Mouse (Mus musculus) kidney, postnatal 36 days (tissue): Measurements from ENCODE around the gene Rpl3l.
A peak's percentile ranks its signal among the peaks of the same experiment; 100 is the strongest.
"Not testable (repeated sequence)": the region's sequence is repeated elsewhere in the genome, so short reads cannot be mapped to it uniquely, and the experiment has no call there.

Experiments used
- DNase-seq, 2 experiments: peaks; one replicate each; pipeline ENCODE4 v3.0.0; 2021 to 2022; ENCODE audit warnings: mixed read lengths in 2 of 2

The Rpl3l gene

GRCm38 (mm10) chr17:24719494-24720222 is 8.0 kb upstream of the Rpl3l start:
- DNase-seq, result peak; percentile 99

- not testable (repeated sequence) for DNase-seq
Observed at GRCm38 (mm10) chr17:24720616-24721015, 7.0 kb upstream of the Rpl3l start.

- not testable (repeated sequence) for DNase-seq
Observed at GRCm38 (mm10) chr17:24721383-24721955, 6.2 kb upstream of the Rpl3l start.

- DNase-seq, result peak in 1 of 2 experiments; percentile 39
Observed at GRCm38 (mm10) chr17:24722220-24722924, 5.2 kb upstream of the Rpl3l start.

GRCm38 (mm10) chr17:24723122-24723880 is 4.3 kb upstream of the Rpl3l start:
- no peak for DNase-seq

GRCm38 (mm10) chr17:24723881-24724180 is 3.8 kb upstream of the Rpl3l start:
- DNase-seq, result peak in 1 of 2 experiments; percentile 37

- DNase-seq, result peak; percentile 97 to 99
Observed at GRCm38 (mm10) chr17:24724184-24724583, 3.4 kb upstream of the Rpl3l start, which contains the start of gene Ndufb10. Ndufb10 (minus strand) TSS chr17:24724478.

- no peak for DNase-seq
Observed at GRCm38 (mm10) chr17:24725637-24726390, 1.8 kb upstream of the Rpl3l start.

- no peak for DNase-seq
Observed at GRCm38 (mm10) chr17:24728184-24728583, 564 bp downstream of the Rpl3l start.

- no peak for DNase-seq
Observed at GRCm38 (mm10) chr17:24729067-24729466, 1.4 kb downstream of the Rpl3l start.

- DNase-seq, result no peak
Observed at GRCm38 (mm10) chr17:24730787-24731186, 3.2 kb downstream of the Rpl3l start.

GRCm38 (mm10) chr17:24732233-24732935 is 4.8 kb downstream of the Rpl3l start:
- DNase-seq, result peak in 1 of 2 experiments; percentile 56

- DNase-seq, result no peak
Observed at GRCm38 (mm10) chr17:24733434-24734050, 5.9 kb downstream of the Rpl3l start.

- DNase-seq, result no peak
Observed at GRCm38 (mm10) chr17:24734513-24734912, 6.9 kb downstream of the Rpl3l start.

- no peak for DNase-seq
Observed at GRCm38 (mm10) chr17:24735446-24735845, 7.8 kb downstream of the Rpl3l start.

- peak; percentile 98 to 99 for DNase-seq
Observed at GRCm38 (mm10) chr17:24736330-24737051, 8.9 kb downstream of the Rpl3l start, which contains the start of gene Msrb1. Msrb1 (plus strand) TSS chr17:24736642.

GRCm38 (mm10) chr17:24737135-24737810 is 9.7 kb downstream of the Rpl3l start:
- peak; percentile 59 to 73 for DNase-seq

- peak; percentile 82 to 84 for DNase-seq
Observed at GRCm38 (mm10) chr17:24738238-24738637, 10.6 kb downstream of the Rpl3l start.

GRCm38 (mm10) chr17:24739926-24740325 is 12.3 kb downstream of the Rpl3l start:
- DNase-seq, result no peak

- peak; percentile 28 to 50 for DNase-seq
Observed at GRCm38 (mm10) chr17:24742307-24742706, 14.7 kb downstream of the Rpl3l start.
